Mouse (Mus musculus): Measurements from ENCODE around the gene Klhl29. TPM values are rescaled to one million over a fixed set of nuclear protein-coding genes. Genes with fewer than 3 reads are reported as not detected.

Gene Klhl29
- total and polyA plus RNA-seq, 3 experiments, result not detected

DNA sequence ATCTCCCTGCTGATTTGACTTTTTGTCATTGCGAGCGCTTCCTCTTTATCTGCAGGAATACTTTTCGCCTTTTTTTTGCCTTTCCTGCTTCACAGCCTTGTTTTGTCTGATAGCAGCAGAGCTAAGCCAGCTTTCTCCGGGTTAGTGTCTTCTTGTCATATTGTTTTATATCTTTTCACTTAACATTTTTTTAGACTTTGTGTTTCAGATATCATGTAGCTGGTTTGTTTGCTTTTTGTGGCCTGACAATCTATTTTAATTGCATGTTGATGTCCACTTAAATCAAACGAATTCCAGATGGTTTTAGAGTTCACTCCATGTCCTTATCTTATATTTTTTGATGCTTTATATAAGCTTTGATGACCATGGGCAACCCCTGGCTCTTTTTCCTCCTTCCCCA lies 21.9 kb upstream of the Klhl29 start:
- Histone ChIP-seq H3K9ac (ENCODE audit: control insufficient read depth, low read depth, low read length, poor library complexity, severe bottlenecking) (no peak overlapping the region), H3K9me3 (replicated peaks; ENCODE audit: insufficient read depth, low read length) (no peaks in the 10 kb centered on the region), H3K36me3 (ENCODE audit: control insufficient read depth in 1 of 2, insufficient read depth in 2 of 2, low read length in 2 of 2) (no peaks in the 10 kb centered on the region), H3K4me1 (ENCODE audit: control insufficient read depth in 1 of 2, insufficient read depth in 2 of 2, low read length in 2 of 2) (no peaks in the 10 kb centered on the region), H3K27me3 (ENCODE audit: control insufficient read depth in 1 of 2, insufficient read depth in 2 of 2, low read length in 2 of 2) (no peaks in the 10 kb centered on the region), H3K79me2 (ENCODE audit: control insufficient read depth, insufficient read depth, low read length, poor library complexity) (no peaks in the 10 kb centered on the region), H3K27ac (ENCODE audit: control insufficient read depth, low read depth, low read length) (no peak overlapping the region), H3K4me3 (ENCODE audit: control insufficient read depth in 1 of 2, insufficient read depth in 1 of 2, low read depth in 2 of 2, low read length in 2 of 2) (no peak overlapping the region)
- no peak for DNase-seq (ENCODE audit: low read depth, low spot score)
- TF ChIP-seq MXI1 (IDR thresholded peaks at IDR 0.05; ENCODE audit: low read depth, low read length) (no peak), HCFC1 (IDR thresholded peaks at IDR 0.05; ENCODE audit: low read depth, low read length) (no peak), ETS1 (IDR thresholded peaks at IDR 0.05; ENCODE audit: low read depth, low read length) (no peak), E2F4 (IDR thresholded peaks at IDR 0.05; ENCODE audit: borderline replicate concordance, low read depth, low read length) (no peak), TCF12 (IDR thresholded peaks at IDR 0.05; ENCODE audit: low read depth, low read length) (no peak), NRF1 (IDR thresholded peaks at IDR 0.05; ENCODE audit: insufficient read depth, low read depth, low read length, poor library complexity, severe bottlenecking) (no peak), ZNF384 (IDR thresholded peaks at IDR 0.05; ENCODE audit: low read depth, low read length) (no peak), POLR2AphosphoS5 (IDR thresholded peaks at IDR 0.05; ENCODE audit: borderline replicate concordance, low read depth, low read length) (no peak), ZKSCAN1 (IDR thresholded peaks at IDR 0.05; ENCODE audit: low read depth, low read length) (no peak), SIN3A (IDR thresholded peaks at IDR 0.05; ENCODE audit: low read length) (no peak), EP300 (IDR thresholded peaks at IDR 0.05; ENCODE audit: low read depth in 1 of 2, low read length in 2 of 2) (no peak), MYB (IDR thresholded peaks at IDR 0.05; ENCODE audit: low read depth, low read length) (no peak), RAD21 (IDR thresholded peaks at IDR 0.05; ENCODE audit: low read depth, low read length) (no peak)

DNA sequence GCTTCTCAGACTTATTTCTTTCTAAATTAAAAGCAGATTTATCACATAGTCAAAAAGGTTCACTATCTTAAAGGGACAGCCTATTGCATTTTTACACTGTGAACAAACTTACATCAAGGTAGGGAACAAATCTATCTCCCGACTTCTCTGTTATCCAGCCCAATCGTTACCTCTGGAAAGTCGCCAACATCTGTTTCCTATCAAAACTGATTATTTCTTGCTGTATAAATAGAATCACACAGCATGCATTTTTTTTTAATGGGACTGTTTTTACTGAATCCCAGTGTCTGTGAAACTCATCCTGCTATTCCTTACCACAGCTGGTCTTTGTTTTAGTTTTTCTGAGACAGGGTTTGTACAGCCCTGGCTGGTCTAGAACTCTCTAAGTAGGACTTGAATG lies 19.7 kb upstream of the Klhl29 start:
- Histone ChIP-seq H3K79me2 (ENCODE audit: control insufficient read depth, insufficient read depth, low read length, poor library complexity) (no peaks in the 10 kb centered on the region), H3K4me1 (ENCODE audit: control insufficient read depth in 1 of 2, insufficient read depth in 2 of 2, low read length in 2 of 2) (no peaks in the 10 kb centered on the region), H3K4me3 (ENCODE audit: control insufficient read depth in 1 of 2, insufficient read depth in 1 of 2, low read depth in 2 of 2, low read length in 2 of 2) (no peak overlapping the region), H3K27ac (ENCODE audit: control insufficient read depth, low read depth, low read length) (no peak overlapping the region), H3K36me3 (ENCODE audit: control insufficient read depth in 1 of 2, insufficient read depth in 2 of 2, low read length in 2 of 2) (no peaks in the 10 kb centered on the region), H3K9me3 (replicated peaks; ENCODE audit: insufficient read depth, low read length) (no peaks in the 10 kb centered on the region), H3K9ac (ENCODE audit: control insufficient read depth, low read depth, low read length, poor library complexity, severe bottlenecking) (no peak overlapping the region), H3K27me3 (ENCODE audit: control insufficient read depth in 1 of 2, insufficient read depth in 2 of 2, low read length in 2 of 2) (no peaks in the 10 kb centered on the region)
- TF ChIP-seq MAFK (IDR thresholded peaks at IDR 0.05; ENCODE audit: borderline replicate concordance, low read depth, low read length) (no peak), NRF1 (IDR thresholded peaks at IDR 0.05; ENCODE audit: insufficient read depth, low read depth, low read length, poor library complexity, severe bottlenecking) (no peak), ZNF384 (IDR thresholded peaks at IDR 0.05; ENCODE audit: low read depth, low read length) (no peak), E2F4 (IDR thresholded peaks at IDR 0.05; ENCODE audit: borderline replicate concordance, low read depth, low read length) (no peak), GABPA (IDR thresholded peaks at IDR 0.05; ENCODE audit: low read depth, low read length) (no peak), SIN3A (IDR thresholded peaks at IDR 0.05; ENCODE audit: low read length) (no peak), NELFE (IDR thresholded peaks at IDR 0.05; ENCODE audit: low read depth, low read length) (no peak), RAD21 (IDR thresholded peaks at IDR 0.05; ENCODE audit: low read depth, low read length) (no peak), MEF2A (IDR thresholded peaks at IDR 0.05; ENCODE audit: extremely low read depth, insufficient replicate concordance, low read depth, low read length, poor library complexity, severe bottlenecking) (no peak), USF1 (IDR thresholded peaks at IDR 0.05; ENCODE audit: low read depth, low read length) (no peak), ELF1 (IDR thresholded peaks at IDR 0.05; ENCODE audit: low read depth, low read length) (no peak), ZC3H11A (IDR thresholded peaks at IDR 0.05; ENCODE audit: low read depth, low read length) (no peak), ZKSCAN1 (IDR thresholded peaks at IDR 0.05; ENCODE audit: low read depth, low read length) (no peak), TAL1 (IDR thresholded peaks at IDR 0.05; ENCODE audit: low read length) (no peak), ZMIZ1 (IDR thresholded peaks at IDR 0.05; ENCODE audit: low read depth, low read length) (no peak)
- no peak for DNase-seq (ENCODE audit: low read depth, low spot score)
